ENCODE assay signal across 8 mouse cellular contexts in the genomic region with DNA sequence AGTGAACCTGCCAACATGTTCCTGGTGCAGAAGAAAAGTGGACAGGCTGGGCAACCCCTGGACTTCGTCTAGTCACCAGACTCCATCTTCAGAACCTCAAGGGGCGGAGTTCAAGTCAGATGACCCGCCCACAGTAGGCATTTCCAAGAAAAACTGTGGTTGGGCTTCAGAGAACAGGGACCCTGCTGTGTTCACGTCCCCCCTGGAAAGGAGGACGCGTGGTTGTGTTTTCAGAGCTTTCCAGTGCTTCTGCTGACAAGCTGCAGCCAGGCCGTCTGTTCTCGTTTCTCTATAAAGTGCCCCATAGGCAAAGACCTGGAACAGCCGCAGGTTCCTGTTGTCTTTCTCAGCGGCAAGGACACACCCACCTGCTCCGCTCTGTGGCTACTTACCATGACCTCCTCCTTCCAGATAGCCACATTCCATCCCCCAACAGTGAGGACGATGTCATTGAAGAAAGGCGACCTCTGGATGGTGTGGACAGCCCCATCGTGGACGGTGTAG.
DNase-seq lines count a peak whose midpoint lies in the region; ATAC-seq and TF ChIP-seq lines count a peak whose summit lies in the region.

No protein-coding gene starts in this region.

- H3K9ac ChIP-seq in heart, postnatal 0 days (replicated peaks; ENCODE audit: low read depth, low read length) = 0 out of 2 replicates have a peak overlapping the region, but pooled peaks have one; percentile 23

- H3K9me3 ChIP-seq in heart, postnatal 0 days (replicated peaks; ENCODE audit: control insufficient read depth, low read length) = no peaks in the 10 kb centered on the region

- no peak for TF ChIP-seq CTCF in left cerebral cortex, adult 2 months (IDR thresholded peaks at IDR 0.05)
- TF ChIP-seq CTCF in heart, postnatal 0 days (IDR thresholded peaks at IDR 0.05; ENCODE audit: low read depth) = no peak

- H3K4me1 ChIP-seq in heart, postnatal 0 days (ENCODE audit: control insufficient read depth, insufficient read depth) = peaks cover 19% of the 10 kb centered on the region

- WGBS in heart, postnatal 0 days = 12% methylated on average over 15 of the region's 15 CpGs
- 19% methylated on average over 15 of the region's 15 CpGs for WGBS in large intestine, adult 2 months

- intact Hi-C loops in left cerebral cortex, postnatal 14 days (cut with DNase I) = no loop called here
- intact Hi-C loops in left cerebral cortex, adult 2 months (cut with DNase I) = no loop called here

- H3K4me3 ChIP-seq in left cerebral cortex, adult 2 months = no peak overlapping the region
- H3K4me3 ChIP-seq in heart, postnatal 0 days (ENCODE audit: low read depth, low read length) = no peak overlapping the region

- H3K27me3 ChIP-seq in heart, postnatal 0 days (ENCODE audit: control insufficient read depth, insufficient read depth, low read length) = no peaks in the 10 kb centered on the region

- no peaks in the 10 kb centered on the region for H3K36me3 ChIP-seq in heart, postnatal 0 days (replicated peaks; ENCODE audit: control insufficient read depth, insufficient read depth, low read length)

- DNase-seq in left cerebral cortex, postnatal 14 days (ENCODE audit: low spot score in 2 of 2) = peak; percentile 13 to 28
- no peak for DNase-seq in left cerebral cortex, adult 2 months (ENCODE audit: extremely low spot score in 1 of 2, low spot score in 2 of 2)
- DNase-seq in c-Kit-positive CD71-positive TER-119-positive erythroid progenitor cells, embryonic 14.5 days (ENCODE audit: low spot score) = peak; percentile 16
- DNase-seq in heart, postnatal 0 days (ENCODE audit: low spot score) = peak; percentile 63
- peak; percentile 44 for DNase-seq in large intestine, adult 2 months (ENCODE audit: low read depth, low spot score)
- DNase-seq in urinary bladder, postnatal 25 days (ENCODE audit: low spot score) = peak; percentile 20
- DNase-seq in layer of hippocampus, postnatal 25 days (ENCODE audit: extremely low spot score in 1 of 2, low spot score in 1 of 2) = no peak

- no peak overlapping the region for H3K27ac ChIP-seq in left cerebral cortex, adult 2 months
- peak overlapping the region; percentile 34 for H3K27ac ChIP-seq in heart, postnatal 0 days (ENCODE audit: low read depth)

- H3K4me2 ChIP-seq in heart, postnatal 0 days (ENCODE audit: low read depth, low read length) = peak overlapping the region; percentile 44

- TF ChIP-seq EP300 in heart, postnatal 0 days (IDR thresholded peaks at IDR 0.05; ENCODE audit: low read depth) = no peak

- peak; percentile 40 for ATAC-seq in heart, postnatal 0 days (ENCODE audit: insufficient read depth, low read depth)
- peak; percentile 70 for ATAC-seq in megakaryocyte progenitor cell, adult 5-6 weeks (replicated peaks; ENCODE audit: poor library complexity)

Comparison
In these comparisons a context has a peak if more than half of its experiments do, and no peak if none do; other contexts are left out.
1. DNase-seq: peak in left cerebral cortex, postnatal 14 days (2 of 2), c-Kit-positive CD71-positive TER-119-positive erythroid progenitor cells, embryonic 14.5 days (single experiment), heart, postnatal 0 days (single experiment), large intestine, adult 2 months (single experiment) and urinary bladder, postnatal 25 days (single experiment); none in left cerebral cortex, adult 2 months (0 of 2) and layer of hippocampus, postnatal 25 days (0 of 2).